Mouse (Mus musculus): ENCODE data around the gene 4931422A03Rik.

DNA sequence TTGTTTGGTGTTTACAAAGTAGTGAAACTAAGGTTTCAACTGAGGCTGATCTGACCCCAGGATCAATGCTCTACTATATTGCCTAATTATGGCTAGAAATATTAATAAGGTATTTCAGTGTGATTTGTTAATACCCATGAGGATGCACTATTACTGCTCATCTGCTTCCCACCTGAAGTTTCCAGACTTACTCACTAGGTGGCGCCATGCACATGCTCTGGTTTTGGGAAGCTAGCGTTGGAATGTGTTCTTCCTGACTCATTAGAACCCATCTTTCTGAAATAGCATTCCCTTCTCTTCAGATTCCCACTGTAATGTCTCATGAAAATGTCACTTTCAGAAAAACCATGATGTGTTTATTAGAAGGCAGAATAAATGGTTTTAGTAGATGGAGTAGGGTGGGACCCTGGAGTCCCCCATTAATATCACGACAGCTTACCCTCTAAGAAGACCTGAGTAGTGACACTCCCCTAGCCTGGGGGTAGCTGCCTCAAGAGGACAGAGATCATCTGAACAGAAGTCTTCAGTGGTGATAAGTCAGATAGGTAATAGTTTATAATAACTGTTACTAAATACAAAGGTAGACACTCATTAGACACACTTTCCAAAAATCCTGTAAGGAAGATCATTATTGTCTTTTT, 6.8 kb upstream of the 4931422A03Rik start:
- TF ChIP-seq CTCF (IDR thresholded peaks at IDR 0.05; ENCODE audit: borderline replicate concordance, insufficient read depth, low read length), result peak; percentile 75; the same call in 1 of the 2 replicates
- no peak for TF ChIP-seq POLR2A (IDR thresholded peaks at IDR 0.05; ENCODE audit: low read depth, low read length)
